Mouse (Mus musculus): ENCODE data around the gene Nat8f2. TPM values are rescaled to one million over a fixed set of nuclear protein-coding genes. Genes with fewer than 3 reads are reported as not detected.
"Not testable (repeated sequence)": the region's sequence is repeated elsewhere in the genome, so short reads cannot be mapped to it uniquely, and the experiment has no call there.

The Nat8f2 gene
- polyA plus RNA-seq, 1 experiment from 2014 or later: not detected

- Histone ChIP-seq H3K4me2 (no peak overlapping the region), H3K4me3 (no peak overlapping the region), H3K9me3 (no peaks in the 10 kb centered on the region), H3K27me3 (no peaks in the 10 kb centered on the region), H3K27ac (no peak overlapping the region), H3K36me3 (no peaks in the 10 kb centered on the region), H3K9ac (no peak overlapping the region), H3K4me1 (replicated peaks) (no peaks in the 10 kb centered on the region)
- ATAC-seq (ENCODE audit: low FRiP score): no peak
- WGBS: 79% methylated on average over 3 of the region's 3 CpGs
These were observed 7.7 kb downstream of the Nat8f2 start for GRCm38 (mm10) chr6:85861247-85861646.

- no peak overlapping the region for H3K4me2 ChIP-seq
- 65% methylated on average over 1 of the region's 1 CpGs for WGBS
- no peak overlapping the region for H3K27ac ChIP-seq
- no peaks in the 10 kb centered on the region for H3K4me1 ChIP-seq (replicated peaks)
- H3K9ac ChIP-seq: no peak overlapping the region
- H3K27me3 ChIP-seq: no peaks in the 10 kb centered on the region
- no peak overlapping the region for H3K4me3 ChIP-seq
- H3K36me3 ChIP-seq: no peaks in the 10 kb centered on the region
- peak; percentile 80 for ATAC-seq (ENCODE audit: low FRiP score)
- H3K9me3 ChIP-seq: no peaks in the 10 kb centered on the region
These were observed 12.7 kb downstream of the Nat8f2 start for GRCm38 (mm10) chr6:85856194-85856678.

- H3K36me3 ChIP-seq: no peaks in the 10 kb centered on the region
- H3K4me3 ChIP-seq: no peak overlapping the region
- H3K4me2 ChIP-seq: no peak overlapping the region
- no peaks in the 10 kb centered on the region for H3K27me3 ChIP-seq
- WGBS: 74% methylated on average over 3 of the region's 3 CpGs
- ATAC-seq (ENCODE audit: low FRiP score): no peak
- H3K9ac ChIP-seq: no peak overlapping the region
- no peaks in the 10 kb centered on the region for H3K4me1 ChIP-seq (replicated peaks)
- H3K9me3 ChIP-seq: no peaks in the 10 kb centered on the region
- H3K27ac ChIP-seq: no peak overlapping the region
These were observed 15.5 kb downstream of the Nat8f2 start for GRCm38 (mm10) chr6:85853481-85853880.

GRCm38 (mm10) chr6:85851062-85851773 lies 17.7 kb downstream of the Nat8f2 start:
- no peak overlapping the region for H3K4me3 ChIP-seq
- H3K36me3 ChIP-seq: no peaks in the 10 kb centered on the region
- no peak for ATAC-seq (ENCODE audit: low FRiP score)
- 0 out of 2 replicates have a peak, but pooled peaks cover 7% of the 10 kb centered on the region for H3K4me1 ChIP-seq (replicated peaks)
- WGBS: 88% methylated on average over 7 of the region's 7 CpGs
- H3K4me2 ChIP-seq: no peak overlapping the region
- H3K9ac ChIP-seq: no peak overlapping the region
- H3K9me3 ChIP-seq: no peaks in the 10 kb centered on the region
- no peak overlapping the region for H3K27ac ChIP-seq
- no peaks in the 10 kb centered on the region for H3K27me3 ChIP-seq

GRCm38 (mm10) chr6:85849240-85849639 lies 19.7 kb downstream of the Nat8f2 start:
- Histone ChIP-seq H3K27me3 (no peaks in the 10 kb centered on the region), H3K9ac (no peak overlapping the region), H3K27ac (no peak overlapping the region), H3K4me1 (replicated peaks) (0 out of 2 replicates have a peak, but pooled peaks cover 7% of the 10 kb centered on the region), H3K9me3 (no peaks in the 10 kb centered on the region), H3K4me2 (no peak overlapping the region), H3K4me3 (no peak overlapping the region), H3K36me3 (no peaks in the 10 kb centered on the region)
- WGBS: 24% methylated on average over 2 of the region's 2 CpGs
- ATAC-seq (ENCODE audit: low FRiP score): no peak

GRCm38 (mm10) chr6:85848140-85848539 lies 20.8 kb downstream of the Nat8f2 start:
- no peak overlapping the region for H3K4me3 ChIP-seq
- no peak overlapping the region for H3K27ac ChIP-seq
- 92% methylated on average over 4 of the region's 4 CpGs for WGBS
- H3K27me3 ChIP-seq: no peaks in the 10 kb centered on the region
- 0 out of 2 replicates have a peak, but pooled peaks cover 7% of the 10 kb centered on the region for H3K4me1 ChIP-seq (replicated peaks)
- no peaks in the 10 kb centered on the region for H3K9me3 ChIP-seq
- no peak for ATAC-seq (ENCODE audit: low FRiP score)
- H3K36me3 ChIP-seq: no peaks in the 10 kb centered on the region
- H3K9ac ChIP-seq: no peak overlapping the region
- H3K4me2 ChIP-seq: no peak overlapping the region

- H3K9me3 ChIP-seq: no peaks in the 10 kb centered on the region
- no peak for ATAC-seq (ENCODE audit: low FRiP score)
These were observed 22.0 kb downstream of the Nat8f2 start for GRCm38 (mm10) chr6:85846921-85847320.

GRCm38 (mm10) chr6:85843677-85844458 lies 25.1 kb downstream of the Nat8f2 start:
- 59% methylated on average over 25 of the region's 25 CpGs for WGBS
- not testable (repeated sequence) for H3K27ac ChIP-seq; H3K9ac ChIP-seq; H3K27me3 ChIP-seq; H3K9me3 ChIP-seq; H3K36me3 ChIP-seq; ATAC-seq (ENCODE audit: low FRiP score); H3K4me2 ChIP-seq; H3K4me1 ChIP-seq (replicated peaks); H3K4me3 ChIP-seq

More at GRCm38 (mm10) chr6:85846921-85847320, 22.0 kb downstream of the Nat8f2 start:
- Histone ChIP-seq H3K27ac (no peak overlapping the region), H3K36me3 (no peaks in the 10 kb centered on the region), H3K4me1 (replicated peaks) (0 out of 2 replicates have a peak, but pooled peaks cover 7% of the 10 kb centered on the region), H3K4me2 (no peak overlapping the region), H3K27me3 (no peaks in the 10 kb centered on the region), H3K4me3 (no peak overlapping the region), H3K9ac (no peak overlapping the region)
- 54% methylated on average over 1 of the region's 1 CpGs for WGBS

GRCm38 (mm10) chr6:85839982-85840381 lies 29.0 kb downstream of the Nat8f2 start:
- no peaks in the 10 kb centered on the region for H3K9me3 ChIP-seq
- no peak overlapping the region for H3K4me2 ChIP-seq
- H3K36me3 ChIP-seq: no peaks in the 10 kb centered on the region
- no peak overlapping the region for H3K27ac ChIP-seq
- no peaks in the 10 kb centered on the region for H3K4me1 ChIP-seq (replicated peaks)
- H3K27me3 ChIP-seq: no peaks in the 10 kb centered on the region
- H3K9ac ChIP-seq: no peak overlapping the region
- WGBS: 44% methylated on average over 4 of the region's 4 CpGs
- no peak for ATAC-seq (ENCODE audit: low FRiP score)
- no peak overlapping the region for H3K4me3 ChIP-seq

- WGBS: 52% methylated on average over 8 of the region's 8 CpGs
- no peak overlapping the region for H3K4me2 ChIP-seq
- no peak for ATAC-seq (ENCODE audit: low FRiP score)
- H3K9me3 ChIP-seq: no peaks in the 10 kb centered on the region
- no peak overlapping the region for H3K9ac ChIP-seq
- no peaks in the 10 kb centered on the region for H3K36me3 ChIP-seq
- H3K4me3 ChIP-seq: no peak overlapping the region
- no peak overlapping the region for H3K27ac ChIP-seq
- no peaks in the 10 kb centered on the region for H3K4me1 ChIP-seq (replicated peaks)
- no peaks in the 10 kb centered on the region for H3K27me3 ChIP-seq
These were observed 30.3 kb downstream of the Nat8f2 start for GRCm38 (mm10) chr6:85838674-85839073.

- not testable (repeated sequence) for H3K36me3 ChIP-seq; H3K9me3 ChIP-seq; H3K27ac ChIP-seq; H3K27me3 ChIP-seq; ATAC-seq (ENCODE audit: low FRiP score); H3K4me1 ChIP-seq (replicated peaks); H3K9ac ChIP-seq; H3K4me3 ChIP-seq
- peak overlapping the region; percentile 25; the same call in 1 of the 2 replicates for H3K4me2 ChIP-seq
- WGBS: 23% methylated on average over 12 of the region's 12 CpGs
These were observed 31.7 kb downstream of the Nat8f2 start for GRCm38 (mm10) chr6:85837307-85837706.

- not testable (repeated sequence) for H3K27me3 ChIP-seq; ATAC-seq (ENCODE audit: low FRiP score); H3K4me2 ChIP-seq; H3K36me3 ChIP-seq; H3K4me3 ChIP-seq; H3K9ac ChIP-seq; H3K4me1 ChIP-seq (replicated peaks); H3K9me3 ChIP-seq; H3K27ac ChIP-seq
- WGBS: 23% methylated on average over 9 of the region's 9 CpGs
These were observed 32.1 kb downstream of the Nat8f2 start for GRCm38 (mm10) chr6:85836827-85837226.

Measured in hindbrain, embryonic 13.5 days (tissue).